Mouse (Mus musculus) heart, postnatal 0 days (tissue): ENCODE results near the gene Nomo1. TPM values are rescaled to one million over a fixed set of nuclear protein-coding genes. Genes with fewer than 3 reads are reported as not detected.
A peak's percentile ranks its signal among the peaks of the same experiment; 100 is the strongest.

Experiments used
- ATAC-seq: fragments of 200-750 bp; cut with Nextera tagmentation; 2 replicates; pipeline ENCODE4 v1.8.0; 2017; ENCODE audit warnings: low read depth, moderate number of reproducible peaks, moderate library complexity; ENCODE audit not compliant: insufficient read depth
- DNase-seq: peaks from one replicate; pipeline ENCODE4 v3.0.0-alpha.2; 2016; ENCODE audit warnings: low spot score
- H3K27ac ChIP-seq: fragments of 300-500 bp; sonication (generic); 2 replicates; pipeline ENCODE4 v1.5.1; 2014; ENCODE audit warnings: low read depth, mild to moderate bottlenecking
- H3K27me3 ChIP-seq: fragments of 300-500 bp; sonication (generic); 2 replicates; pipeline ENCODE4 v1.6.1; 2014; ENCODE audit warnings: low read length, mixed read lengths; ENCODE audit not compliant: control insufficient read depth, insufficient read depth
- H3K36me3 ChIP-seq: fragments of 300-500 bp; sonication (generic); replicated peaks from 2 replicates; pipeline ENCODE4 v1.6.1; 2014; ENCODE audit warnings: low read length, mixed read lengths; ENCODE audit not compliant: control insufficient read depth, insufficient read depth
- H3K4me1 ChIP-seq: fragments of 300-500 bp; sonication (generic); 2 replicates; pipeline ENCODE4 v1.6.1; 2014; ENCODE audit warnings: antibody characterized with exemption; ENCODE audit not compliant: control insufficient read depth, insufficient read depth
- H3K4me2 ChIP-seq: fragments of 300-500 bp; sonication (generic); 2 replicates; pipeline ENCODE4 v1.6.1; 2014; ENCODE audit warnings: low read depth, mild to moderate bottlenecking, low read length, moderate library complexity
- H3K4me3 ChIP-seq: fragments of 300-500 bp; sonication (generic); 2 replicates; pipeline ENCODE4 v1.5.1; 2014; ENCODE audit warnings: low read depth, low read length
- H3K9ac ChIP-seq: fragments of 300-500 bp; sonication (generic); replicated peaks from 2 replicates; pipeline ENCODE4 v1.6.1; 2014; ENCODE audit warnings: low read depth, low read length, mixed read lengths
- H3K9me3 ChIP-seq: fragments of 300-500 bp; sonication (generic); replicated peaks from 2 replicates; pipeline ENCODE4 v1.6.1; 2016; ENCODE audit warnings: low read length; ENCODE audit not compliant: control insufficient read depth
- CTCF ChIP-seq: IDR thresholded peaks from 2 replicates; pipeline ENCODE4 v1.5.1; 2016; ENCODE audit warnings: antibody characterized with exemption, control low read depth, low read depth
- EP300 ChIP-seq: IDR thresholded peaks from 2 replicates; pipeline ENCODE4 v1.6.1; 2016; ENCODE audit warnings: antibody characterized with exemption, low read depth
- WGBS: fragments of 180-500 bp; shearing (Covaris S2); extraction: QIAGEN DNeasy Blood & Tissue Kit; methylation state at CpG from one replicate; pipeline ENCODE4 v1.1.7; 2014; 5-methylcytosine and 5-hydroxymethylcytosine counted together
- polyA plus RNA-seq: library from polyadenylated mRNA; unstranded; fragments of >200 nt; fragmentation: Nextera tagmentation; extraction: Ambion mirVana; gene quantifications from 2 replicates; pipeline ENCODE4 v1.2.1, GENCODE M21; 2015
- total RNA-seq: library from RNA; depleted of rRNA; stranded (reverse); fragments of >200 nt; gene quantifications from 2 replicates; pipeline ENCODE4 v1.2.3, GENCODE M21; 2014; ENCODE audit warnings: low replicate concordance

Gene Nomo1
- total and polyA plus RNA-seq, 2 experiments from 2014 or later = 23.6 to 42.3 TPM

DNA sequence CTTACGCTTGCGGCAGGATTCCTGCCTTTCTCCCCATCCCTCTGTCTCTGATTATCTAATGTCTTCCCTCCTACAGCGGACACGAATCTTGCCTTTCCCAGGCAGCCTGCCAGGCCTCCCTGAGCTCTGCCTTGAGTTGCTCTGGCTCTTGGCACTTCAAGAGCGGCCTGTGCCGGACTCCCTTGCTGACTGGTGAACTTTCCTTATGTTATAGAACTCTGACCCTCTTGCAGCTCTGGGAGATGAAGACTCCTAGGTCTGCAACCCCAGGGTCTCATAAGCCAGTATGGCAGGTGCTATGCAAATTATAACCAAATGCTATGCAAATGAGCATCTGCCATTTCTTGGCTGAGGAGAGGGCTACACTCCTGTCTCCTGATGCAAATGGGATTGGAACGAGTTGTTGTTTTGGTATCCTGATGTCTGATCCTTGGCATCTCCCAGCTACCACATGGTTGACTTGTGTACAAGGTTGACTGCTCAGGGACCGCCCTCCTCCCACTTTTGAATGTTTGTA is 69.6 kb downstream of the Nomo1 start:
- H3K4me1 ChIP-seq = peaks cover 10% of the 10 kb centered on the region
- H3K4me3 ChIP-seq = no peak overlapping the region
- H3K9me3 ChIP-seq = no peaks in the 10 kb centered on the region
- H3K27me3 ChIP-seq = no peaks in the 10 kb centered on the region
- H3K4me2 ChIP-seq = no peak overlapping the region
- H3K9ac ChIP-seq = no peak overlapping the region
- 79% methylated on average over 8 of the region's 8 CpGs for WGBS
- TF ChIP-seq CTCF (no peak), EP300 (no peak)
- DNase-seq = no peak
- 0 out of 2 replicates have a peak, but pooled peaks cover 5% of the 10 kb centered on the region for H3K36me3 ChIP-seq
- no peak overlapping the region for H3K27ac ChIP-seq
- ATAC-seq = no peak

DNA sequence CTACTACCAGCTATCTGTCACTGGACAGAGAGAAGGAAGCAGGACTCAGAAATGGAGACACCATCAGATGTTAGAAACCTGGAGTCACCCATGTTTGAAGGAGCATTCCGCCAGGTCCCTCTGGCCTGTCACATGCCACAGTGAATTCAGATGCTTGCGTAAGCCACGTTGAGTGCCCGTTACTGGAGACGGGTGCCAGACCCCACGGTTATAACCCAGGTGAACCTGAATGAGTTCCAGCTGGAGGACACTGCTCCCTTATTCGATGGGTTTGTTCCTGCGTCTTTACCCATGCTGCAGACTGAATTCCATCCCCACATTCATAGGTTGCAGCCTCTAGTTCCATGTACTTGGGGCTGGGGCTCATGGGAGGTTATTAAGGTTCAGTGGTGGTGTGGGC is 70.3 kb downstream of the Nomo1 start:
- no peaks in the 10 kb centered on the region for H3K9me3 ChIP-seq
- TF ChIP-seq CTCF (no peak), EP300 (no peak)

DNA sequence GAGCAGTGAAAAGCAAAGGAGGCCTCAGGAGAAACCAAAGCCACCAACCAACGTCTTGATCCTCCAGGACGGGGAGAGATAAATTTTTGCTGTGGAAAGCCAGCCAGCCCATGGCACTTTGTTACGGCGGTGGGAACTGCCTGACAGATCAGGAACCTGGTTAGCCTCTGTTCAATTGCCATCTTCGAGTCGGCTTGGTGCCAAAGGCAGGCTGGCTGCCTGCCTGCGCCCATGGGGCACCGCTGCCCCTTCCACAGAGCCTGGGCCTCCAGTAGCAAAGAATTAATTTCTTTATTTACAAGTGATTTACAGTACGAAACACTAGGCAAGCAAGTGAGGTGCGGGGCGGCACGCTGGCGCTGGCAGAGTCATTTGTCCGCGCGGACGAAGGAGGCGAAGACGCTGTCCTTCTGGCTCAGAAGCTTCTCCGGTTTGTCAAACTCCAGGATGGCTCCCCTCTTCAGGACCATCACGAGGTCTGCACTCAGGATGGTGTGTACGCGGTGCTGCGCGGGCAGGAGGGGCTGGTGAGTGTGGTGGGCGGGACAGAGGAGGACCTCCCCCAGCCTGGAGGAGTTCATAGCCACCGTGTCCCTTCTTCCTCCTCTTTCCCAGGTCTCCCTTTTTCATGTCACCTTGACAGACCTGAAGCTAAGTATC is 70.9 kb downstream of the Nomo1 start:
- TF ChIP-seq CTCF (no peak), EP300 (no peak)
- Histone ChIP-seq H3K27me3 (no peaks in the 10 kb centered on the region), H3K4me2 (no peak overlapping the region), H3K9me3 (no peaks in the 10 kb centered on the region), H3K4me1 (peaks cover 10% of the 10 kb centered on the region), H3K27ac (peak overlapping the region; percentile 14), H3K9ac (no peak overlapping the region; the same call in 1 of the 2 replicates), H3K4me3 (no peak overlapping the region), H3K36me3 (0 out of 2 replicates have a peak, but pooled peaks cover 5% of the 10 kb centered on the region)
- DNase-seq (no peak), ATAC-seq (no peak)
- 67% methylated on average over 27 of the region's 27 CpGs for WGBS

More for the DNA sequence above, 70.3 kb downstream of the Nomo1 start:
- H3K27ac ChIP-seq = peak overlapping the region; percentile 14
- H3K4me3 ChIP-seq = no peak overlapping the region
- peaks cover 10% of the 10 kb centered on the region for H3K4me1 ChIP-seq
- WGBS = 84% methylated on average over 8 of the region's 8 CpGs
- 0 out of 2 replicates have a peak, but pooled peaks cover 5% of the 10 kb centered on the region for H3K36me3 ChIP-seq
- H3K27me3 ChIP-seq = no peaks in the 10 kb centered on the region
- no peak for ATAC-seq
- H3K4me2 ChIP-seq = no peak overlapping the region
- DNase-seq = no peak
- H3K9ac ChIP-seq = no peak overlapping the region

DNA sequence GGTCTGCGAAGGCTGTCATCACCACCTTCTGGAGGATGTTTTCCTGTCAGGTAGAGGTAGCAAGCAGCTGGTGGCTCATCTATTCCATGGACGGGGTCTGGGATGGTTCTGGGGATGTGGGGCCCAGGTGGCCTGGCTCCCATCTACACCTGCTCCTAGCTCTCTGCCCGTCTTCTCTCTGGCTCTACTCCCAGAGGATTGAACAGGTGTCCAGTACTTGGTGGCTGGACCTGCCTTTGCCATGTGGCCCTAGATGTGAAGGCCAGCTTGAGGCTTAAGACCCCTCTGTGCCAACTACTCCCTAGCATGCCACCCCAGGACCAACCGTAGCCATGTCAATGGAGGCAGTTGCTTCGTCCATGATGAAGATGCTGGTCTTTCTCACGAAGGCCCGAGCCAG is 72.0 kb downstream of the Nomo1 start:
- WGBS = 86% methylated on average over 7 of the region's 7 CpGs
- H3K27me3 ChIP-seq = no peaks in the 10 kb centered on the region
- H3K4me1 ChIP-seq = peaks cover 10% of the 10 kb centered on the region
- DNase-seq (no peak), ATAC-seq (no peak)
- TF ChIP-seq CTCF (no peak), EP300 (no peak)
- H3K27ac ChIP-seq = no peak overlapping the region
- H3K36me3 ChIP-seq = 0 out of 2 replicates have a peak, but pooled peaks cover 5% of the 10 kb centered on the region
- H3K9me3 ChIP-seq = no peaks in the 10 kb centered on the region
- H3K9ac ChIP-seq = no peak overlapping the region
- H3K4me3 ChIP-seq = no peak overlapping the region
- no peak overlapping the region for H3K4me2 ChIP-seq

DNA sequence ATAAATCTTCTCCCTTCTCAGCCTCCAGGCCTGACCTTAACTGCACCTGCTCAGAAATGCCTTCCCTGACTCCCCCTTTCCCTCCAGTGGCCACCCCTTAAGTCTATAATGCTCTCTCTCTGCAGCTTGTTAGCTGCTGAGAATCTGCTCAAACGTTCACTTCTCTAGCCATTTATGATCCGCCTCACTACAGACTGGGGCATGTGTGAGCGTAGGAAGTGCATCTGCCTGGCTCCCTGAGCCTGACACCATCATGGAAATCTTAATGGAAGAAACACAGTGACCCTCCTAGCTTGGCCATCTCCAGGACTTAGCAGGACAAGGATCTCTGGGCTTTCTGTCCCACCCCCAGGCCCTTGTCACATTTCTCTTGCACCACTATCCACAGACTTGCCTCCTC is 76.6 kb downstream of the Nomo1 start:
- Histone ChIP-seq H3K9ac (no peak overlapping the region), H3K4me3 (no peak overlapping the region), H3K4me2 (no peak overlapping the region), H3K27me3 (no peaks in the 10 kb centered on the region), H3K27ac (no peak overlapping the region), H3K9me3 (no peaks in the 10 kb centered on the region), H3K4me1 (peaks cover 41% of the 10 kb centered on the region), H3K36me3 (0 out of 2 replicates have a peak, but pooled peaks cover 5% of the 10 kb centered on the region)
- TF ChIP-seq CTCF = no peak
- TF ChIP-seq EP300 = no peak
- DNase-seq (no peak), ATAC-seq (no peak)
- WGBS = 76% methylated on average over 3 of the region's 3 CpGs

DNA sequence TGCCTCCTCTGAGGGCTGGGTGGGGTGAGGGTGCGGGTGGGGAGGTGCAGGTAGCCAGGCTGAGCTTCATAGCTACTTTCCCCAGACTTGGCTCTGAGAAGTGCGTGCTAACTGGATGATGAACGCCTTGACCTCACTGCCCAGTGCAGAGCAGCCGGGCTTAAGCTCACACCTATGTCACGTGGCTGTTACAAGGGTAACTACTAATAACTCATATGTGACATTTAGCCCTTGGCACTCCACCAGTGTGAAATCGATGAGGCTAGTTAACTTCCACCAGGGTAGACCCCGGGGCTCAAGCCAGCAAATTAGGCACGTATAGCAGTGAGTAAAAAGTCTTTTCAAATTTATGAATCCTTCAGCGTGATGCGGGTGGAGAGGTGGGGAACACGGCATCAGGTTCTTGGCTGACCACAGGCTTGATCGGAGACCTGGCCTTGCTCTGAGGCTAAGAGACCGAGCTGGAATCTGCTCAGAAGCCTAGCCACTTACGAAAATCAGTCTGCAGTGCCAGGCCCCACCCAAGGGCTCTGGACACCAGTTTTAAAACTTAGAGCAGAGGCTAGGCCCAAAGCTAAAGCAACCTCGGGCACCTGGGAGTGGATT is 77.8 kb downstream of the Nomo1 start:
- no peaks in the 10 kb centered on the region for H3K27me3 ChIP-seq
- DNase-seq (no peak), ATAC-seq (no peak)
- WGBS = 59% methylated on average over 15 of the region's 15 CpGs
- no peak overlapping the region for H3K4me2 ChIP-seq
- peaks cover 52% of the 10 kb centered on the region for H3K4me1 ChIP-seq
- no peak for TF ChIP-seq EP300
- TF ChIP-seq CTCF = no peak
- 0 out of 2 replicates have a peak, but pooled peaks cover 2% of the 10 kb centered on the region for H3K36me3 ChIP-seq
- H3K27ac ChIP-seq = peak overlapping the region; percentile 76
- no peak overlapping the region for H3K9ac ChIP-seq
- no peak overlapping the region for H3K4me3 ChIP-seq
- no peaks in the 10 kb centered on the region for H3K9me3 ChIP-seq
